Comparison of ENCODE assay signal across 21 mouse cellular contexts in the genomic region with DNA sequence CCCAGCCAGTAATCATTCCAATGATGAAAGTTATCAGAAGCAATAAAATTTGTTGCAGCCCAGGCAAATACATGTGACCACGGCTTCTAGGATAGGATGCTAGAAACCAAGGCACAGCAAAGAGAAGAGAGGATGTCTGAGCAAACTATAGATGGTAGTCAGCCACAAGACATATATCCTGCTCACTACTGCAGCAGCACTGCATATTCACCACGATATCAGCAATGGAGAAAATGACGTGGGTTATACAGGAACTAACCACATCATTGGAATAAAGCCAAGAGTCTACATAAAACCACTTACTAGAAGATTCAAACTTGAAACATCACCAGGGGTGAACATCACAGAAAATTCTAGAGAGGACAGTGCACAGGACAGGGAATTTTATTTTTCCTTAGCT.
A peak's percentile ranks its signal among the peaks of the same experiment; 100 is the strongest.
DNase-seq lines count a peak whose midpoint lies in the region; ATAC-seq lines count a peak whose summit lies in the region.
"Had no signal": no experiment of that assay in that cellular context is flagged by ENCODE, and none has a peak within 500 bp of the region (broad histone marks: within the 10 kb centered on the region; RNA-seq: fewer than 3 reads in every experiment).

No protein-coding gene starts in this region.

- no peak overlapping the region for H3K27ac ChIP-seq in liver, embryonic 11.5 days (ENCODE audit: low read depth, low read length)
- H3K27ac ChIP-seq in forebrain, embryonic 16.5 days (ENCODE audit: low read length): no peak overlapping the region
- H3K27ac ChIP-seq: embryonic facial prominence, embryonic 12.5 days; forebrain, embryonic 15.5 days; heart, embryonic 13.5 days; hindbrain, embryonic 12.5 days; intestine, embryonic 15.5 days had no signal

- DNase-seq in 3T3-L1 (ENCODE audit: low read depth, low spot score): peak; percentile 18
- DNase-seq in liver, embryonic 11.5 days (ENCODE audit: low spot score): no peak
- DNase-seq in spleen, adult 12 weeks (ENCODE audit: low spot score): no peak
- DNase-seq in adrenal gland, postnatal 10 days: no peak
- DNase-seq: adrenal gland, adult 2 months; adrenal gland, postnatal 36 days; cerebellum, adult 2 months; cerebellum, postnatal 10 days; gastrocnemius, postnatal 10 days; heart, postnatal 36 days had no signal

- no peaks in the 10 kb centered on the region for H3K27me3 ChIP-seq in liver, embryonic 11.5 days (replicated peaks; ENCODE audit: control insufficient read depth, insufficient read depth, low read length)
- no peaks in the 10 kb centered on the region for H3K27me3 ChIP-seq in forebrain, embryonic 16.5 days (replicated peaks; ENCODE audit: control insufficient read depth, insufficient read depth, low read length)
- H3K27me3 ChIP-seq: embryonic facial prominence, embryonic 12.5 days; forebrain, embryonic 15.5 days; heart, embryonic 13.5 days; hindbrain, embryonic 12.5 days; intestine, embryonic 15.5 days had no signal

- H3K4me3 ChIP-seq in liver, embryonic 11.5 days (ENCODE audit: low read depth, low read length): no peak overlapping the region
- no peak overlapping the region for H3K4me3 ChIP-seq in forebrain, embryonic 16.5 days (replicated peaks; ENCODE audit: low read length)
- H3K4me3 ChIP-seq: embryonic facial prominence, embryonic 12.5 days; forebrain, embryonic 15.5 days; heart, embryonic 13.5 days; hindbrain, embryonic 12.5 days; intestine, embryonic 15.5 days had no signal

- ATAC-seq in CD4-positive, CD25-positive, alpha-beta regulatory T cell, adult 4 months: peak; percentile 96
- ATAC-seq in granulocyte monocyte progenitor cell, adult 5-6 weeks (replicated peaks; ENCODE audit: poor library complexity, severe bottlenecking): peak; percentile 58; the same call in 1 of the 2 replicates
- peak; percentile 92 for ATAC-seq in megakaryocyte progenitor cell, adult 5-6 weeks (replicated peaks; ENCODE audit: poor library complexity)
- no peak for ATAC-seq in liver, embryonic 11.5 days (replicated peaks; ENCODE audit: low FRiP score)
- no peak for ATAC-seq in forebrain, embryonic 16.5 days
- ATAC-seq: forebrain, embryonic 15.5 days; hindbrain, embryonic 16.5 days; intestine, embryonic 15.5 days; Patski had no signal

- H3K9ac ChIP-seq in liver, embryonic 11.5 days (ENCODE audit: low read depth, low read length): no peak overlapping the region
- H3K9ac ChIP-seq in forebrain, embryonic 16.5 days (replicated peaks; ENCODE audit: low read depth, low read length): no peak overlapping the region
- H3K9ac ChIP-seq: embryonic facial prominence, embryonic 12.5 days; forebrain, embryonic 15.5 days; heart, embryonic 13.5 days; hindbrain, embryonic 12.5 days; intestine, embryonic 15.5 days had no signal

- no peaks in the 10 kb centered on the region for H3K9me3 ChIP-seq in liver, embryonic 11.5 days (ENCODE audit: control insufficient read depth, low read length)
- no peaks in the 10 kb centered on the region for H3K9me3 ChIP-seq in forebrain, embryonic 16.5 days (ENCODE audit: control insufficient read depth, low read length)
- H3K9me3 ChIP-seq: embryonic facial prominence, embryonic 12.5 days; forebrain, embryonic 15.5 days; heart, embryonic 13.5 days; hindbrain, embryonic 12.5 days; intestine, embryonic 15.5 days had no signal

- no peak overlapping the region for H3K4me2 ChIP-seq in liver, embryonic 11.5 days
- H3K4me2 ChIP-seq in forebrain, embryonic 16.5 days (ENCODE audit: low read length): no peak overlapping the region
- H3K4me2 ChIP-seq: embryonic facial prominence, embryonic 12.5 days; forebrain, embryonic 15.5 days; heart, embryonic 13.5 days; hindbrain, embryonic 12.5 days; intestine, embryonic 15.5 days had no signal

- no peaks in the 10 kb centered on the region; the same call in 1 of the 2 replicates for H3K4me1 ChIP-seq in liver, embryonic 11.5 days (replicated peaks; ENCODE audit: control insufficient read depth, insufficient read depth, low read length)
- H3K4me1 ChIP-seq in forebrain, embryonic 16.5 days (replicated peaks; ENCODE audit: control insufficient read depth, insufficient read depth, low read length): no peaks in the 10 kb centered on the region
- H3K4me1 ChIP-seq: embryonic facial prominence, embryonic 12.5 days; forebrain, embryonic 15.5 days; hindbrain, embryonic 12.5 days; intestine, embryonic 15.5 days had no signal

- WGBS in liver, embryonic 11.5 days: 76% methylated on average over 3 of the region's 3 CpGs
- 83% methylated on average over 3 of the region's 3 CpGs for WGBS in forebrain, embryonic 16.5 days

- H3K36me3 ChIP-seq in liver, embryonic 11.5 days (ENCODE audit: control insufficient read depth, insufficient read depth, low read length): no peaks in the 10 kb centered on the region
- H3K36me3 ChIP-seq in forebrain, embryonic 16.5 days (ENCODE audit: control insufficient read depth, insufficient read depth): no peaks in the 10 kb centered on the region
- H3K36me3 ChIP-seq: embryonic facial prominence, embryonic 12.5 days; forebrain, embryonic 15.5 days; hindbrain, embryonic 12.5 days; intestine, embryonic 15.5 days had no signal

Comparison
In these comparisons a context has a peak if more than half of its experiments do, and no peak if none do; other contexts are left out.
1. ATAC-seq: peak in CD4-positive, CD25-positive, alpha-beta regulatory T cell, adult 4 months (single experiment), granulocyte monocyte progenitor cell, adult 5-6 weeks (single experiment) and megakaryocyte progenitor cell, adult 5-6 weeks (single experiment); none in liver, embryonic 11.5 days (single experiment) and forebrain, embryonic 16.5 days (single experiment).